Mouse (Mus musculus): ENCODE measurements at regions not wholly inside any gene's neighbourhood (a gene's known extent, or its start where the extent isn't known, plus 50 kb on each side); places are given as distances from the start of the nearest gene placed in this dataset.
"Not testable (repeated sequence)": the region's sequence is repeated elsewhere in the genome, so short reads cannot be mapped to it uniquely, and the experiment has no call there.

DNA sequence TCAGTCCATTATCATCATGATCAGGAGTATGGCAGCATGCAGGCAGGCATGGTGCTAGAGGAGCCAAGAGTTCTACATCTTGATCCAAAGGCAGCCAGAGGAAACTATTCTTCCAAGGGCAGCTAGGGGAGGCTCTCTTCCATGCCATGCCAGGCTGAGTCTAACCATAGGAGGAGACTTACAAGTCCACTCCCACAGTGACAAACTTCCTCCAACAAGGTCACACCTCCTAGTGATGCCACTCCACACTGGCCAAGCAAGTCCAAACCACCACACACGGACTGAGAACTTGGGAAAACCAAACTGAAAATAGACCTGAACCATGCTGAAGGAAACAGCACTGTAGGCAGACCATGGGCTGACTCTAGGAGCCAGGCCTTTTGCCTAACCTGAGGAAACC lies 197.4 kb downstream of the Prex1 start:
- peak overlapping the region; percentile 32 for H3K27ac ChIP-seq
- H3K79me2 ChIP-seq (ENCODE audit: inconsistent target): no peaks in the 10 kb centered on the region
- H3K4me3 ChIP-seq (ENCODE audit: inconsistent target): no peak overlapping the region
- 29% methylated on average over 1 of the region's 1 CpGs for WGBS (ENCODE audit: missing documents)
- H3K36me3 ChIP-seq (ENCODE audit: inconsistent target): no peaks in the 10 kb centered on the region

DNA sequence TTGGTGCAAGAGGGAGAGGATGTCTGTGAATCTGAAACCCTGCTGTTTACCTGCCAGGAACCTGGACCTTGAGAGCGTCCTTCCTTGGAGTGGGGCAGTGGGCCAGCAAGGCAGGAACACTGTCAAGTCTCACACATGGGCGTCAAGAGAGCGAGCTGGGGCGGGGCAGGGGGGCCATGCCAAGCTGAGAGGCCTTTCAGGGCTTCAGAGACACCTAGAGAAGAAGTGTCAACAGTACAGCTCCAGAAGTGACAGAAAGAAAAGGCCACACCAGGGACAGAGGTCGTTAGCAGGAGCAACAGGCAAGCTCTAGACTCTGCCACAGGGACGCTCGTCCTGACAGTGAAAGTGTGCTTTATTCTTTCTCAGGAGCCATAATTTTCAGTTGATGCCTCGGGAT lies 199.0 kb downstream of the Prex1 start:
- no peak overlapping the region for H3K27ac ChIP-seq
- WGBS (ENCODE audit: missing documents): 95% methylated on average over 7 of the region's 8 CpGs
- H3K36me3 ChIP-seq (ENCODE audit: inconsistent target): no peaks in the 10 kb centered on the region
- no peaks in the 10 kb centered on the region for H3K79me2 ChIP-seq (ENCODE audit: inconsistent target)
- no peak overlapping the region for H3K4me3 ChIP-seq (ENCODE audit: inconsistent target)

DNA sequence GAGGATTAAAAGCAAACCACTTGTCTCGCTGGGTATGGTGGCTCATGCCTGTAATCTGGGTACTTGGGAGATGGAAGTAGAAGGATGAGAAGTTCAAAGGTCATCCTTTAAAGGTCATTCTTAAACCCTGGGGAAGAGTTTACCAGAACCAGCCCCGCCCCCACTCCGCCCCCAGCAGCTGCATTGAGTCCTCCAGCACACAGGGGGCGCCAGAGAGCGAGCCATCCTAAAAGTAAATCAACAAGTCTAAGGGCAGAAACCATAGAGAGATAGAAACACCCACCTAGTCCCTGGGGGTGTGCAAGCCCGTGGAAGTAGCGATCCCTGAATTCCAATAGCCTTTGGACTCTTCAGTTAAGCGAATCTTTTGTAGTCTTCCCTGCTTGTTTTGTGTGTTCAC lies 201.1 kb downstream of the Prex1 start:
- WGBS (ENCODE audit: missing documents): 97% methylated on average over 8 of the region's 8 CpGs

DNA sequence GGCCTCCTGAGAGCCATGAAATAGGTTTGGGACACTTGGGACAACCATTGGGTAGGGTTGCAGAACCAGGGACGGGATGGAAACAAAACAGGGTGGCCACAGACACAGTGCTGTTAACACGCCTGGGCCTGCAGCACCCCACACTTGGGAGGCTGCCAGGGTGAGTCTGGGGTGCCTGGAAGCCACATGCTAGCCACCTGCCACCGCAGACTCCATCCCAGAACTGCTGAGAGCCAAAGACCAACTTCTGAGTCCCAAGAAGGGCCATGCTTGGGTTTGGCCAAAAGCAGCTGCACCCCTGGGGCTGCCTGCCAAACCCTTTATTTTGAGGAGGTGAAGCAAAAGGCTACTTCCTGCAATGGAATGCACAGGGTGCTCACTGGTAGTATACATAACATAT lies 202.2 kb downstream of the Prex1 start:
- H3K36me3 ChIP-seq (ENCODE audit: inconsistent target); H3K4me3 ChIP-seq (ENCODE audit: inconsistent target); H3K27ac ChIP-seq; H3K79me2 ChIP-seq (ENCODE audit: inconsistent target): not testable (repeated sequence)
- WGBS (ENCODE audit: missing documents): 88% methylated on average over 2 of the region's 3 CpGs

More for the DNA sequence above, 201.1 kb downstream of the Prex1 start:
- Histone ChIP-seq H3K79me2 (ENCODE audit: inconsistent target) (no peaks in the 10 kb centered on the region), H3K27ac (no peak overlapping the region), H3K4me3 (ENCODE audit: inconsistent target) (no peak overlapping the region), H3K36me3 (ENCODE audit: inconsistent target) (no peaks in the 10 kb centered on the region)

DNA sequence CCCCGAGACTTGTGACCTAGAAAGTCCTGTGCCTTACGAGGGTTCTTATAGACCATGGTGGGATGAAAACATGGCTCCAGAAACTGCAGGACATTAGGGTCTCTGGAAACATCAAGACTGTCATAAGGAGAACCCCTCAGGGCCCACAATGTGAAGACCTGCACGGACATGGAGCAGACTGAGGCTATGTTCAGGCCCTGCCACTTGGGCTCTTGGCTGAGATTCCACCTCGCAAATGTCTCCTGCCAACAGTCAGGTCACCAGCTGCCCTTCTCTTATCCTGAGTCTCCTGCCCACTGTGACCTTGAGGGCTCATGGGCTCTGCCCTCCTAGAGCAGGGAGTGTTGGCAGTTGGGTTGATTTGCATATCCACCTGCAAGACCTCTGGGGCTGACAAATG lies 202.9 kb downstream of the Prex1 start:
- 89% methylated on average over 4 of the region's 4 CpGs for WGBS (ENCODE audit: missing documents)
- no peaks in the 10 kb centered on the region for H3K36me3 ChIP-seq (ENCODE audit: inconsistent target)
- H3K79me2 ChIP-seq (ENCODE audit: inconsistent target): no peaks in the 10 kb centered on the region
- no peak overlapping the region for H3K27ac ChIP-seq
- no peak overlapping the region for H3K4me3 ChIP-seq (ENCODE audit: inconsistent target)

DNA sequence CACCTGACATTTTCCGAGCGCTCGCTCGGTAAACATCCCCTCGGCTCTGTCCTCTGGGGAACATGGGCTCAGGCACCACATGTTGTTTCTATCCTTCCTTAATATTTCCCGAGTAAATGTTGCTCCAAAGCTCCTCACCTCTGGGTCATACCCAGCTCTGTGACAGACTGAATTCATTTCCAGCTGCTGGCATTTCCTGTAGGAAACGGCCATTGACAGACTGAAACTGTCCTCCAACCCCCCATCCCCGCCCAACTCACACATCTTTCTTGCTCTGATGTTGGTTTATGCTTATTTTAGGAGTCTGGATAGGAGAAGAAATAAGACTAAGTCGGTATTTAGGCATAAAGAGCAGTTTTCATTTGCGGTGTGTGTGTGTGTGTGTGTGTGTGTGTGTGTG lies 204.0 kb downstream of the Prex1 start:
- WGBS (ENCODE audit: missing documents): 93% methylated on average over 10 of the region's 10 CpGs
- H3K4me3 ChIP-seq (ENCODE audit: inconsistent target): no peak overlapping the region
- no peak overlapping the region for H3K27ac ChIP-seq
- no peaks in the 10 kb centered on the region for H3K36me3 ChIP-seq (ENCODE audit: inconsistent target)
- no peaks in the 10 kb centered on the region for H3K79me2 ChIP-seq (ENCODE audit: inconsistent target)

DNA sequence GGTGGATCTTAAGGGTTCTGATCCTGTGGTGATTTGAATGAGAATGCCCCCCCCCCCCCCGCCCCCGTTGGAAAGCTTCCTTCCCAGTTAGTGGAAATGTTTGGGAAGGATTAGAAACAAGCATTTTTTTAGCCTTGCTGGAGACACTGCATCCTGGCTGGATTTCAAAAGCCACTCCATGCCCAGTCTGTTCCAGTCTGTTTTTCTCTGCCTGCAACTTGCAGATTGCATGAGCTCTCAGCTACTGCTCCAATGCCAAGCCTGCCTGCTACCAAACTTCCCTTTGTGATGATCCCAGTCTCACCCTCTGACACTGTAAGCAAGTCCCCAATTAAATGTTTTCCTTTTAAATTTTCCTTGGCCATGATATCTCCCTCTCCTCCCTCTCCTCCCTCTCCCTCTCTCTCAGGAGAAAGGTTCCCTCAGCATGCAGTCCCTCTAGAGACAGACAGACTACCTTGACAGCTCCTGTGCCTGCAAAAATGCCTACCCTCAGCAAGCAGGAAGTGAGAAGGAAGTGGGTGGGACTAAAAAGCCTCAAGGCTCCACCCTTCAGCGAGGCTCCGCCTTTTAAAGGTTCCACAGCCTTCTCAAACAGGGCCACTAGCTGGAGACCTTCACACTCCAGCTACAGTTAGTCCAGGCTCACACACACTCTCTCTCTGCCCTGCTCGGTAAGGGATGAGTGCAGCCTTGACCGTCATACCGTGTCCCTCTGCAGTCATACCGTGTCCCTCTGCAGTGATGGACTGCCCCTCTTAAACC lies 204.8 kb downstream of the Prex1 start:
- Histone ChIP-seq H3K36me3 (ENCODE audit: inconsistent target) (no peaks in the 10 kb centered on the region), H3K27ac (no peak overlapping the region), H3K79me2 (ENCODE audit: inconsistent target) (no peaks in the 10 kb centered on the region), H3K4me3 (ENCODE audit: inconsistent target) (no peak overlapping the region)
- WGBS (ENCODE audit: missing documents): 100% methylated on average over 7 of the region's 8 CpGs

GRCm38 (mm10) chr2:166505309-166505708 lies 208.3 kb downstream of the Prex1 start:
- 55% methylated on average over 9 of the region's 9 CpGs for WGBS (ENCODE audit: missing documents)
- Histone ChIP-seq H3K36me3 (ENCODE audit: inconsistent target) (no peaks in the 10 kb centered on the region), H3K79me2 (ENCODE audit: inconsistent target) (no peaks in the 10 kb centered on the region), H3K27ac (no peak overlapping the region), H3K4me3 (ENCODE audit: inconsistent target) (no peak overlapping the region)

DNA sequence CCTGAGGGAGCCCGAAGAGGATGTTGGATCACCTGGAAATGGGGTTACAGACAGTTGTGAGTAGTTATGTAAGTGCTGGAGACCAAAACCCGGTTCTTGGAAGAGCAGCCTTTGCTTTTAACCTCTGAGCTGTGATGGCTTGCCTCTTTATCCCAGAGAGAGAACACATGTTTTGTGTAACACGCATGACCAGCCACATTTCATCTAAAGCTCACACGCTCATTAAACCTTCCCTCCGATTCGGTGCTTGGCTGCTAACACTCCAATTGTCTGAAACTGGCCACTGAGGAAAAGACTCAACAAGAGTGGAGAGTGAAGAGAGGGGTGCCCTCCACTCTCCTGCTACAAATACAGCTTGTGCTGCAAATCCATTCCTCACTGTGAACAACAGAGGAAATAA lies 210.0 kb downstream of the Prex1 start:
- Histone ChIP-seq H3K36me3 (ENCODE audit: inconsistent target) (no peaks in the 10 kb centered on the region), H3K4me3 (ENCODE audit: inconsistent target) (no peak overlapping the region), H3K79me2 (ENCODE audit: inconsistent target) (no peaks in the 10 kb centered on the region), H3K27ac (no peak overlapping the region)
- 92% methylated on average over 6 of the region's 6 CpGs for WGBS (ENCODE audit: missing documents)

DNA sequence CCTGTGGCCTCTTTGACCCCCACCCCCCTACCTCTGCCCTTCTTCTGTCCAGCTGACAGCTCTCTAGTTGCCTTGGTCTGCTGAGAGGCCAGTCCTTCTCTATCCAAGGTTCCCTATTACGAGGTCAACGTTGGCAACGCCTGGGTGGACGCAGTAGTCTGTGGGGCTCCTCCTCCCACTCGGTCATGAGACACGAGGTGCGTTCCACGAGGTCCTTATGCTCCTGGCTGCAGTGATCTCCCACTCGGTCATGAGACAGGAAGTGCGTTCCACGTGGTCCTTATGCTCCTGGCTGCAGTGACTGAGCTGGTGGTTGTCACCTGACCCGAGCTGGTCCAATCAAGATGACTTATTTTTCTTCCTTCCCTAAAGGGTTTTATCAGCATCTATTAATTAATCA lies 220.7 kb downstream of the Prex1 start:
- Histone ChIP-seq H3K36me3 (ENCODE audit: inconsistent target) (no peaks in the 10 kb centered on the region), H3K27ac (no peak overlapping the region), H3K4me3 (ENCODE audit: inconsistent target) (no peak overlapping the region), H3K79me2 (ENCODE audit: inconsistent target) (no peaks in the 10 kb centered on the region)
- 74% methylated on average over 12 of the region's 12 CpGs for WGBS (ENCODE audit: missing documents)

DNA sequence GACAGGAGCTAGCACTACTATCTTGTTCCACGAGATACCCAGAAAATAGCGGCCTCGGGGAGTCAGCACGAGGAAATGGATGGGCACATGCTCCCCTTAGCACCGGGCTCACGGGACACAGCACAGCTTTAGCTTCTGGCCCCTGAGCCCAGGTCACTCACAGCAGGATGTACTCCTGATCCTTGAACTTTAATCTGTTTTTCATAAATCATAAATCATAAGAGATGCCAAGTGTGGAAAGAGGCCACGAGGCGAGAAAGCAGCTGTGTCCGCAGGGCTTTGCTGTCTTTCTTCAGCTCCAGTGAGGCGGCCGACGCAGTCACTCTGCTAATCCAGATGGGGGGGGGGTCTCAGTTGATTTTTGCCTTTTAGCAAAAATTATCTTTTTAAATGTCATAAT lies 221.2 kb downstream of the Prex1 start:
- WGBS (ENCODE audit: missing documents): 82% methylated on average over 12 of the region's 12 CpGs
- H3K36me3 ChIP-seq (ENCODE audit: inconsistent target): no peaks in the 10 kb centered on the region
- H3K27ac ChIP-seq: no peak overlapping the region
- no peak overlapping the region for H3K4me3 ChIP-seq (ENCODE audit: inconsistent target)
- no peaks in the 10 kb centered on the region for H3K79me2 ChIP-seq (ENCODE audit: inconsistent target)

DNA sequence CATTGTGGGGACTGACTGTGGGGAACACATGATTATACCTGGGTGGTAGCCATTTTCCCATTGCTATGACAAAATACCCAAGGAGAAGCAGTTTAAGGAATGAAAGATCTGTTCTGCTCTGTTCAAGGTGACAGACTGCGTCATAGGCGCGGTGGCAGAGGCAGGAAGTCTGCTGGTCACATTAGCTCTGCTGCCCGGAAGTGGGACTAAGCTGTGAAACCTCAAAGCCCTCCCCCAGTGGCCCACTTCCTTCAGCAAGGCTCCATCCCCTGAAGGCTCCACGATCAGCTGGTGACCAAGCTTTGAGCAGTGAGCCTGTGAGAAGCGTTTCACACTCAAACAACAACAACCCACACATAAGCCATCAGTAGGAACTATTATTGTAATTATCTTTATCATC lies 221.8 kb downstream of the Prex1 start:
- H3K27ac ChIP-seq: no peak overlapping the region
- H3K36me3 ChIP-seq (ENCODE audit: inconsistent target): no peaks in the 10 kb centered on the region
- 10% methylated on average over 6 of the region's 6 CpGs for WGBS (ENCODE audit: missing documents)
- no peak overlapping the region for H3K4me3 ChIP-seq (ENCODE audit: inconsistent target)
- no peaks in the 10 kb centered on the region for H3K79me2 ChIP-seq (ENCODE audit: inconsistent target)

DNA sequence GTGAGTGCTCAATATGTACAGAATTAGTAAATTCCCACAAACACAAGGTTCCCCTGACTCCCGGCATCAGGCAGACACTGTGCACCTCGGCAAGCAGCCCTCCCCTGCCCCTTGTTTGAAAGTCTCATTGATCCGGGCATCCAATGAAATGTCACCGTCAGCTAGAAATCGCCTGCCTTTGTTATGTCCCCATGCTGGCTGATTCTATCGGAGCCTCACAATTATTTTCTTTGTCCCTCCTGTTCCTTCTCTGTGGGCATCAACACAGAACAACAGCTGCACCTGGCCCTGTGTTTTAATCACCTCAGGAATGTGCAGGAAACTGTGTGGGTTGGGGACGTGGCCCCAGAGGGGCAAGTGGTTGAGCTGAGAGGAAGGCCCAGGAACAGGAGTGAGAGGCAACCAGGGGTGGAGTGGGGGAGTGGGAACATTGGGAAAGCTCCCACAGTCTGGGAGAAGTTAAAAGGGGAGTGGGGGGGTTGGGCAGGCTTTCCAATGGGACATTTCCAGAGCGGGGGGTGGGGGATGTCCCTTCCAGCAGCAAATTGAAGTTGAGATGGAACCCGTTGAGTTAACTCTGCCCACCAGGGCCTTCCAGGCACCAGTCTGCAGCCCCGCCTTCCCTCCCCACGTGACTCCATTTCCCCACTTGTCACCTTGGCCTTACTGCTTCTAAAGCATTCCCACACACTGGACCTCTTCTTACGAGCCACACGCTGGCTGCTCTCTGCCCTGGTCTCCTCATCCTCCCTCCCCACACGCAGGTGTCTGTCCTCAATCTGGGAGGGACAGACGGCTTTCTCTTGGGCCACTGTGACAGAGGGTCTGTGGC lies 224.4 kb downstream of the Prex1 start:
- H3K27ac ChIP-seq: no peak overlapping the region
- no peak overlapping the region for H3K4me3 ChIP-seq (ENCODE audit: inconsistent target)
- H3K36me3 ChIP-seq (ENCODE audit: inconsistent target): no peaks in the 10 kb centered on the region
- WGBS (ENCODE audit: missing documents): 90% methylated on average over 15 of the region's 15 CpGs
- no peaks in the 10 kb centered on the region for H3K79me2 ChIP-seq (ENCODE audit: inconsistent target)

GRCm38 (mm10) chr2:166487688-166488087 lies 225.9 kb downstream of the Prex1 start:
- WGBS (ENCODE audit: missing documents): 83% methylated on average over 15 of the region's 15 CpGs
- Histone ChIP-seq H3K27ac (no peak overlapping the region), H3K79me2 (ENCODE audit: inconsistent target) (no peaks in the 10 kb centered on the region), H3K4me3 (ENCODE audit: inconsistent target) (no peak overlapping the region), H3K36me3 (ENCODE audit: inconsistent target) (no peaks in the 10 kb centered on the region)

- 87% methylated on average over 4 of the region's 4 CpGs for WGBS (ENCODE audit: missing documents)
- H3K27ac ChIP-seq: no peak overlapping the region
- no peaks in the 10 kb centered on the region for H3K36me3 ChIP-seq (ENCODE audit: inconsistent target)
- H3K79me2 ChIP-seq (ENCODE audit: inconsistent target): no peaks in the 10 kb centered on the region
- no peak overlapping the region for H3K4me3 ChIP-seq (ENCODE audit: inconsistent target)
Measured at GRCm38 (mm10) chr2:166485788-166486187, 227.8 kb downstream of the Prex1 start.
